ENCODE assay signal across 27 mouse cellular contexts in genomic region chr2:57414550-57415160, GRCm38 (mm10).
DNase-seq lines count a peak whose midpoint lies in the region; ATAC-seq and TF ChIP-seq lines count a peak whose summit lies in the region.
"Had no signal": no experiment of that assay in that cellular context is flagged by ENCODE, and none has a peak within 500 bp of the region (broad histone marks: within the 10 kb centered on the region; RNA-seq: fewer than 3 reads in every experiment).

No protein-coding gene starts in this region.

- no peak overlapping the region for H3K9ac ChIP-seq in forebrain, embryonic 14.5 days (ENCODE audit: low read length)
- H3K9ac ChIP-seq: embryonic facial prominence, embryonic 12.5 days; heart, embryonic 12.5 days; heart, embryonic 15.5 days; hindbrain, embryonic 14.5 days had no signal

- no peak for TF ChIP-seq POLR2A in brain, embryonic 14.5 days (IDR thresholded peaks at IDR 0.05; ENCODE audit: borderline replicate concordance, extremely low read depth, insufficient read depth, insufficient read length, poor library complexity, severe bottlenecking)

- no peaks in the 10 kb centered on the region for H3K36me3 ChIP-seq in forebrain, embryonic 14.5 days (ENCODE audit: control insufficient read depth, insufficient read depth, low read length)
- no peaks in the 10 kb centered on the region for H3K36me3 ChIP-seq in forebrain, embryonic 10.5 days (replicated peaks)
- H3K36me3 ChIP-seq: embryonic facial prominence, embryonic 12.5 days; heart, embryonic 12.5 days; heart, embryonic 15.5 days had no signal

- ATAC-seq in forebrain, embryonic 14.5 days = peak; percentile 82
- ATAC-seq: CD4-positive, CD25-positive, alpha-beta regulatory T cell, adult 4 months; hindbrain, postnatal 0 days; inflammation-experienced regulatory T-cells, adult 6 months; intestine, embryonic 16.5 days had no signal

- H3K4me3 ChIP-seq in forebrain, embryonic 14.5 days (ENCODE audit: low read depth, low read length) = no peak overlapping the region
- H3K4me3 ChIP-seq in forebrain, embryonic 10.5 days = no peak overlapping the region
- H3K4me3 ChIP-seq: embryonic facial prominence, embryonic 12.5 days; erythroblast, embryonic 14.5 days; heart, embryonic 12.5 days; heart, embryonic 15.5 days had no signal

- H3K4me2 ChIP-seq in forebrain, embryonic 14.5 days (ENCODE audit: low read length) = no peak overlapping the region
- H3K4me2 ChIP-seq: embryonic facial prominence, embryonic 12.5 days; heart, embryonic 12.5 days; heart, embryonic 15.5 days; hindbrain, embryonic 14.5 days had no signal

- no peaks in the 10 kb centered on the region for H3K9me3 ChIP-seq in forebrain, embryonic 14.5 days (replicated peaks; ENCODE audit: control insufficient read depth, low read length)
- no peaks in the 10 kb centered on the region for H3K9me3 ChIP-seq in forebrain, embryonic 10.5 days
- H3K9me3 ChIP-seq: embryonic facial prominence, embryonic 12.5 days; heart, embryonic 12.5 days; heart, embryonic 15.5 days had no signal

- no peaks in the 10 kb centered on the region for H3K27me3 ChIP-seq in forebrain, embryonic 14.5 days (replicated peaks; ENCODE audit: control insufficient read depth, insufficient read depth, low read length)
- H3K27me3 ChIP-seq in forebrain, embryonic 10.5 days (ENCODE audit: poor library complexity, severe bottlenecking) = no peaks in the 10 kb centered on the region
- H3K27me3 ChIP-seq: embryonic facial prominence, embryonic 12.5 days; heart, embryonic 12.5 days; heart, embryonic 15.5 days had no signal

- no peaks in the 10 kb centered on the region for H3K4me1 ChIP-seq in forebrain, embryonic 14.5 days (ENCODE audit: control insufficient read depth, insufficient read depth, low read length)
- peaks cover 6% of the 10 kb centered on the region; the same call in 1 of the 2 replicates for H3K4me1 ChIP-seq in forebrain, embryonic 10.5 days
- H3K4me1 ChIP-seq: embryonic facial prominence, embryonic 12.5 days; heart, embryonic 12.5 days; heart, embryonic 15.5 days had no signal

- TF ChIP-seq CTCF in brain, embryonic 14.5 days (IDR thresholded peaks at IDR 0.05; ENCODE audit: borderline replicate concordance, extremely low read depth, insufficient read depth, insufficient read length) = no peak

- H3K27ac ChIP-seq in forebrain, embryonic 14.5 days (ENCODE audit: low read depth, low read length) = no peak overlapping the region
- no peak overlapping the region for H3K27ac ChIP-seq in forebrain, embryonic 10.5 days
- H3K27ac ChIP-seq: embryonic facial prominence, embryonic 12.5 days; heart, embryonic 15.5 days; hindbrain, embryonic 14.5 days; hindbrain, postnatal 0 days had no signal

- 30% methylated on average over 9 of the region's 9 CpGs for WGBS in forebrain, embryonic 14.5 days
- 90% methylated on average over 9 of the region's 9 CpGs for WGBS in forebrain, embryonic 10.5 days

- DNase-seq in forebrain, embryonic 14.5 days (ENCODE audit: low spot score) = peak; percentile 28
- DNase-seq in forebrain, embryonic 10.5 days (ENCODE audit: extremely low spot score, low spot score) = no peak
- DNase-seq in brain, embryonic 14.5 days (ENCODE audit: low read depth) = peak; percentile 65
- peak; percentile 13 for DNase-seq in fat pad, adult 2 months (ENCODE audit: extremely low read depth, low read depth, low spot score)
- DNase-seq in gonadal fat pad, adult 2 months (ENCODE audit: low read depth) = peak; percentile 38
- no peak for DNase-seq in urinary bladder, adult 2 months (ENCODE audit: low spot score)
- DNase-seq: adrenal gland, adult 2 months; adrenal gland, postnatal 14 days; cerebellum, adult 11-12 months; cerebellum, adult 8-10 months; cerebellum, postnatal 14 days; gastrocnemius, postnatal 10 days; gastrocnemius, postnatal 36 days; heart, adult 18-20 months; heart, postnatal 10 days; heart, postnatal 4 days; kidney, adult 18-20 months; kidney, adult 9 months had no signal

Comparison
In these comparisons a context has a peak if more than half of its experiments do, and no peak if none do; other contexts are left out.
1. DNase-seq: peak in forebrain, embryonic 14.5 days (single experiment), brain, embryonic 14.5 days (single experiment), fat pad, adult 2 months (single experiment) and gonadal fat pad, adult 2 months (single experiment); none in forebrain, embryonic 10.5 days (single experiment) and urinary bladder, adult 2 months (single experiment).